Mouse (Mus musculus): ENCODE measurements around the gene Gm17019. TPM values are rescaled to one million over a fixed set of nuclear protein-coding genes. Genes with fewer than 3 reads are reported as not detected.
"Not testable (repeated sequence)": the region's sequence is repeated elsewhere in the genome, so short reads cannot be mapped to it uniquely, and the experiment has no call there.

Gm17019 gene
- not detected in 2 replicates for polyA plus RNA-seq (2016; fragmentation: Nextera tagmentation; extraction: Ambion mirVana)

DNA sequence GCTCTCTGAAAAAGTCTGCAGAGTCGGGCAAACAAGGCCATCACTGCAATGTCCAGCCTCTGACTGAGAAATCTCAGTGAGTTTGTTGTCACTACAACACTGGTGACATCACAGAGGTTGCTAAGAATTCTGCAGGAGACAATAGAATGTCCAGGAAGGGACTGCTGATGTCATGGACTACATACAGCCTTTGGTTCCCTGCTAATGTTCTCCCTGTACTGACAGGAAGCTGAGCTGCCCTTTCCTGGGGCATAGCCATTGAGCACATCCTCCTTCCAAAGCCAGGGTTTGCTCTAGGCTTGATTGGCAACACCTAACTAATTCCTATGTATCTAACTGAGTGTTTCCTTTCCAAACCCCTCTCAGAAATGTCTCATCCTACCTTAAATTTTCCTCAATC is at the start of gene Gm17019:
Gene Gm17019 (minus strand): TSS at position 101 of the 400 bp plus-strand sequence.
- not testable (repeated sequence) for H3K36me3 ChIP-seq (replicated peaks); H3K27ac ChIP-seq (replicated peaks); DNase-seq (ENCODE audit: low spot score); H3K4me3 ChIP-seq; H3K4me1 ChIP-seq; H3K27me3 ChIP-seq (replicated peaks; ENCODE audit: low read depth, poor library complexity, severe bottlenecking)
- WGBS = 52% methylated on average over 1 of the region's 1 CpGs
- H3K9me3 ChIP-seq = peaks cover 43% of the 10 kb centered on the region

DNA sequence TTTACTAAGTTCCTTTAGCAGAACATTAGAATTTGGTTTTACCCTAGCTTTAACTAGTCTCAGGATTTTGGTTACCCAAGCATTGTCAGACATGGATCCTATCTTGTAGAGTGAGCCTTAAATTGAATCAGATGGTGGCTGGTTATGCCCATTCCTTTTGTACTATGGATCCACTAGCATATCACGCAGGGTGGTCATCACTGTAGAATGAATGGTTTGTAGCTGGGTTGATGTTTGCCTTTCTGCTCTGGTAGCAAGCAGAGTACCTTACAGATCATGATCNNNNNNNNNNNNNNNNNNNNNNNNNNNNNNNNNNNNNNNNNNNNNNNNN is 29.6 kb upstream of the Gm17019 start:
- not testable (repeated sequence) for H3K4me3 ChIP-seq; H3K27ac ChIP-seq (replicated peaks); H3K36me3 ChIP-seq (replicated peaks); H3K4me1 ChIP-seq; DNase-seq (ENCODE audit: low spot score); H3K27me3 ChIP-seq (replicated peaks; ENCODE audit: low read depth, poor library complexity, severe bottlenecking)
- peaks cover 29% of the 10 kb centered on the region for H3K9me3 ChIP-seq
- WGBS = 97% methylated on average over 1 of the region's 1 CpGs

DNA sequence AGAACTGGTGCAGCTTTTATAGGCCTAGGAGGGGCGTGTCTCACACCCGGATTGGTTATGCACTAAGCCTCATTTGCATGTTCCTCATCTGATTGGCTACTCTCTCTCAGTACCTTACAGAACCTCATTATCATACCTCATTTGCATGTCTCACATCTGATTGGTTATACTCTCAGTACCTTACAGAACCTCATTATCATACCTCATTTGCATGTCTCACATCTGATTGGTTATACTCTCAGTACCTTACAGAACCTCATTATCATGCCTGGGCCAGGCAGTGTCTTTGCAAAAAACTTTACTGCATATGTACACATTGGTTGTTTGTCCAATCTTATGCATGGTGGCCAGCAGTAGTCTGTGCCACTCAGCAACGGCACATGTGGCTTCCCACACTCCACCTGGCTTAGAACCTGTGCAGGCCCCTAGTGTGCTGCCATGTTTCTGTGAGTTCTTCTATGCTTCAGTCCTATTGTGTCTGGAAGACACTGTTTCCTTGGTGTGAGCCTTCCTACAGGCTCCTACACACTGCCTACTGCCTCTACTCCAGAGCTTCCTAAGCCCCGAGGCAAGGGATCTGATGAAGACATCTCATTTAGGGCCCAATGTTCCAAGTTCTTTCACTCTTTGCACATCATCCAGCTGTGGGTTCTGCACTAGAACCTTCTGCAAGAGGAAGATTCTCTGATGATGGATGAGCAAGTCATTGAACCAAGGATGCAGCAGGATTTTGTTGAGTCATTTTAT is 29.0 kb upstream of the Gm17019 start:
- peaks cover 31% of the 10 kb centered on the region for H3K9me3 ChIP-seq
- not testable (repeated sequence) for DNase-seq (ENCODE audit: low spot score); H3K36me3 ChIP-seq (replicated peaks); H3K4me1 ChIP-seq; H3K27ac ChIP-seq (replicated peaks); H3K27me3 ChIP-seq (replicated peaks; ENCODE audit: low read depth, poor library complexity, severe bottlenecking); H3K4me3 ChIP-seq
- 84% methylated on average over 4 of the region's 4 CpGs for WGBS

DNA sequence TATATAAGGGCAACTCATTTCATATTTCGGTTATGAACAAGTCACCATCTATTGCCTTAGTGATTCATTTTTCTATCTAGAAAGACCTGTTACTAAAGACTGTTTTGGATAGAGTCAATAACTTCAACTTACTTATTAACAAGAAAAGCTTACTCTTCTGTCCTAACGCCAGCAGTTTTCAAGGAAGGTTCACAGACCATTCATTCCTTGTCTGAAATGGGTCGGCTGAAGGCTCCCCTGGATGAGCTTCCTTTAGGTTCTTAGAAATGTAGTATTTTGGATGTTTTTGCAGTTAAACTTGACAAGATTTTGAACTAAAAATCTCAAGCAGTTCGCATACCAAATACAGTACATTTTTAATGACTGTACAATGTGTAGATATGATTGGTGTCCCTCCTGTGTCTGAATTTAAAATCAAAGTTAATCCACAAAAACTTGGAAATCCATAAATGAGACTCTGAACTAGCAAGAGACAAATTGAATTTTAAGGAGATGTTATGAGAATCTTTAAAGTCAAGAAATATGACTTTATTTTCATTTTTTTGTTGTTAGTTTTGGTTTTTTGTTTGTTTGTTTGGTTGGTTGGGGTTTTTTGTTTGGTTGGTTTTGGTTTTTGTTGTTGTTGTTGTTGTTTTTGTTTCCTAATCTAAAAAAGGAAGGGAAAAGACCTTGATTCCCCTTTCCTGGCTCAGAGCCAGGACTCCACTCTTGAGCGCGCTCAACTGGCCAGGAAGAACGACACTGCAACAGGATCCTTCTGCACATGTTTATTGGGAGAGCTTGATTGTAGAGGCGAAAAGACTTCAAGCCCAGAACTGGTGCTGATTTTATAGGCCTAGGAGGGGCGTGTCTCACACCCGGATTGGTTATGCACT is 21.6 kb upstream of the Gm17019 start:
- peaks cover 42% of the 10 kb centered on the region for H3K9me3 ChIP-seq
- 76% methylated on average over 10 of the region's 10 CpGs for WGBS
- H3K4me1 ChIP-seq; H3K36me3 ChIP-seq (replicated peaks); H3K27ac ChIP-seq (replicated peaks); H3K27me3 ChIP-seq (replicated peaks; ENCODE audit: low read depth, poor library complexity, severe bottlenecking); H3K4me3 ChIP-seq; DNase-seq (ENCODE audit: low spot score): not testable (repeated sequence)

DNA sequence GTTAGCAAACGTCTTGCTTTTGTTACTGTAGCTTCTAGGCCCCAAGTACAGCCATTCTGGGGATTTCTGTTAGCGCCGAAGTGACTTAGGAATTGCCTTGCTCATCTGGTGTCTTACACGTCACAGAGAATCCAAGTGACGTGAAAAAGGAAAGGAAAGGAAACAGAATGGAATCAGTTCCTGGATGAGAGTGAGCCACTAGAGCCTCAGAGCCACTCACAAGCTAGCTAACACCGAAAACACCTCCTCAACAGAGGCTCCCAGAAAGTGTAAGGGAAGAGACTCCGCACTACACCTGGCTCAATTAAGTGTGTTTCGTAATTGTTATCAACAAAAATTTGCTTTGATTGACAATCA is 20.8 kb upstream of the Gm17019 start:
- peaks cover 40% of the 10 kb centered on the region for H3K9me3 ChIP-seq
- 80% methylated on average over 8 of the region's 8 CpGs for WGBS
- not testable (repeated sequence) for H3K4me3 ChIP-seq; H3K4me1 ChIP-seq; H3K27me3 ChIP-seq (replicated peaks; ENCODE audit: low read depth, poor library complexity, severe bottlenecking); H3K27ac ChIP-seq (replicated peaks); DNase-seq (ENCODE audit: low spot score); H3K36me3 ChIP-seq (replicated peaks)

DNA sequence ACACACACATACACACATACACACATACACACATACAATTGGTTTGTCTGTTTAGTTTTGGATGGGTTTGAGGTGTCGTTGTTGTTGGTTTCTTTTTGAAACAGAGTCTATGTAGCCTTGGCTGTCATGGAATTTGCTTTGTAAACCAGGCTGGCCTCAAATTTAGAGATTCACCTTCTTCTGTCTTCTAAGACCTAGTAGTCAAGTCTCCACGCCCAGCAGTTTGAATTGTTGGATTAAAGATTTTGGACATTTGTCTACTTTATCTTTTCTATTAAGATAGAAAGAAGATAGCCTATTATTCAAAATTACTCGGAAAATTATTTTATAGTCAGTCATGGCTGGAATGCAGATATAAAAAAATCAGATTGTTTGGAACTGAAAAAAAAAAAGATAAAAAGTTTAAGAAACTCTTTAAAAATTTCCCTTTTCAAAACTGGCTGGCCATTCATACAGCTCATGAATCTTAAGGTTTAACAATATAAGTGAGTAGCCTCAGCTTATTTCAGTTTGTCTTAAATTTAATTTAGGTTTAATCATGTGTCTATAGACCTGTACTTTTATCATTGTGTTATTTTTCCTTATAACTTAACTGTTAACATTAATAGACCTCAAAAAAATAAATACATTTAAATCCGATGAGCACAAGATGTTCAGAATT is 20.3 kb upstream of the Gm17019 start:
- H3K27ac ChIP-seq (replicated peaks); H3K36me3 ChIP-seq (replicated peaks); DNase-seq (ENCODE audit: low spot score); H3K4me3 ChIP-seq; H3K27me3 ChIP-seq (replicated peaks; ENCODE audit: low read depth, poor library complexity, severe bottlenecking); H3K4me1 ChIP-seq: not testable (repeated sequence)
- 82% methylated on average over 4 of the region's 4 CpGs for WGBS
- peaks cover 37% of the 10 kb centered on the region for H3K9me3 ChIP-seq

DNA sequence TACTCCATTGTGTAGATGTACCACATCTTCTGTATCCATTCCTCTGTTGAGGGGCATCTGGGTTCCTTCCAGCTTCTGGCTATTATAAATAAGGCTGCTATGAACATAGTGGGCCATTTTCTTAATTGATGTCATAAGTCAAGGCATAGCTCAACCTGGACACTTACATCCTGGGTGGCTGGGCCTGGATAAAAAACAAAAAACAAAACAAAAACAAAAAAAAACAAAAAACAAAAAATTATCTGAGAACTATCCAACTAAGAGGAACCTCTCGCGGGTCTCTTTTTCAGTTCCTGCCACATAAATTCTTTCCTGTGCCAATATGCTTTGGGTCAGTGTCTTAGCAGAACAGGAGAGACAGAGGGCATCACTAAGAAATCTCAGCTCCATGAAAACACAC is 18.0 kb upstream of the Gm17019 start:
- 75% methylated on average over 2 of the region's 2 CpGs for WGBS

DNA sequence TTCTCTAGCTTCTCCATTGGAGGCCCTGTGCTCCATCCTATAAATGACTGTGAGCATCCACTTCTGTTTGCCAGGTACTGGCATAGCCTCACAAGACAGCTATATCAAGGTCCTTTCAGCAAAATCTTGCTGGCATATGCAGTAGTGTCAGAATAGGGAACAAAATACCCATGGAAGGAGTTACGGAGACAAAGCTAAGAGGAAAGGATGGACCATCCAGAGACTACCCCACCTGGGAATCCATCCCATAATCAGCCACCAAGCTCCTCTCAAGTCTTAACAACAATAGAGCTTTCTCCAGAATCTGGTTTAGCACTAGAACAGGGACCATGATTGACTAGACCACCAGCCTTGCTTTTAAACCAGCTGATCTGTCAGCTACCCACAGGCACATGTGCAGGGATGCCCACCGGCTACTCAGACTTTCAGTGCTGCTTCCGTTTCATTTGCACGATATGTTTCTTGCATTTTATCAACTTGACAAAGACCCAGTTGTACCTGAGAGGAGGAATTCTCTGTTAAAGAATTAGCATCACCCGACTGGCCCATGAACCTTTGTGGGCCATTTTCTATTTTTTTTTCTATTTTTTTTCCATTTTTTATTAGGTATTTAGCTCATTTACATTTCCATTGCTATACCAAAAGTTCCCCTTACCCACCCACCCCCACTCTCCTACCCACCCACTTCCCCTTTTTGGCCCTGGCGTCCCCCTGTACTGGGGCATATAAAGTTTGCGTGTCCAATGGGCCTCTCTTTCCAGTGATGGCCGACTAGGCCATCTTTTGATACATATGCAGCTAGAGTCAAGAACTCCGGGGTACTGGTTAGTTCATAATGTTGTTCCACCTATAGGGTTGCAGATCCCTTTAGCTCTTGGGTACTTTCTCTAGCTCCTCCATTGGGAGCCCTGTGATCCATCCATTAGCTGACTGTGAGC is 12.3 kb upstream of the Gm17019 start:
- 83% methylated on average over 9 of the region's 9 CpGs for WGBS

More for the DNA sequence above, 18.0 kb upstream of the Gm17019 start:
- not testable (repeated sequence) for H3K27ac ChIP-seq (replicated peaks); H3K4me1 ChIP-seq; DNase-seq (ENCODE audit: low spot score); H3K36me3 ChIP-seq (replicated peaks); H3K4me3 ChIP-seq; H3K27me3 ChIP-seq (replicated peaks; ENCODE audit: low read depth, poor library complexity, severe bottlenecking)
- H3K9me3 ChIP-seq = peaks cover 27% of the 10 kb centered on the region

DNA sequence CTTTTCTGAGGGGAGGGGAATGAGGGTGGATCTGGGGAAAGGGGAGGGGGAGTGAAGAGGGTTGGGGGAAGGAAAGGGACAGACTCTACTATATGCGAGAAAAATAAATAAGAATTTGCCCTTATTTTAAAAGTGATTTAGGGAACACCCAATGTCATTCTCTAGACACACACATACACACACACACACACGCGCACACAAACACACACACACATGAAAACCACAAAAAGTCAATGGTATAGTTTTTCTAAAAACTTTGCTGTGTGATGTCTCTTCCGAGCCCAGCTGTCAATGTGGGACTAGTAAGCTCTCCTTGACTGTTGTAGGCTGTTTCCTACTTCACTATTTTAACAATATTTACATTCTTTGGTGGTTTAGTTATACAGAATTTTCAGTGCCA is 8.0 kb upstream of the Gm17019 start:
- H3K27me3 ChIP-seq (replicated peaks; ENCODE audit: low read depth, poor library complexity, severe bottlenecking); H3K4me3 ChIP-seq; H3K36me3 ChIP-seq (replicated peaks); H3K27ac ChIP-seq (replicated peaks); H3K4me1 ChIP-seq; DNase-seq (ENCODE audit: low spot score): not testable (repeated sequence)
- WGBS = 62% methylated on average over 3 of the region's 4 CpGs
- H3K9me3 ChIP-seq = peaks cover 31% of the 10 kb centered on the region

More for the DNA sequence above, 12.3 kb upstream of the Gm17019 start:
- peaks cover 14% of the 10 kb centered on the region for H3K9me3 ChIP-seq
- H3K27me3 ChIP-seq (replicated peaks; ENCODE audit: low read depth, poor library complexity, severe bottlenecking); H3K27ac ChIP-seq (replicated peaks); H3K4me1 ChIP-seq; H3K4me3 ChIP-seq; H3K36me3 ChIP-seq (replicated peaks); DNase-seq (ENCODE audit: low spot score): not testable (repeated sequence)

DNA sequence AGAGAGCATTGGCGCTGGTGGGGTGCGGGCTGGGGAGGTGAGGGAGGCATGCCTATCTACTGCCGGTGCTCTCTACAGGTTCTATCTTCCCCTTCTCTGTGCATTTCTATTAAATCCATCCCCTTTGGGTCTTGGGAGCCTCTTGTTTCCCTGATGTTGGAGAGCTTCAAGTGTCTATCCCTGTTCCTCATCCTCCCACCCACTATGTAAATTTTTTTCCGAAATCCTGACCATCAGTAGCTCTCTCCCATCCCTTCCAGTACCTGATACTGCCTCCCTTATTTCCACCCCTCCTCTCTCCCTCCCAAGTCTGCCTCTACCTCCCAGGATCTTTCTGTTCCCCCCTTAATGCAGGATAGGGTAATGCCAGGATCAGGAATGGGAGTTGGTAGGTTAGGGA is 7.2 kb upstream of the Gm17019 start:
- not testable (repeated sequence) for H3K4me1 ChIP-seq; H3K27me3 ChIP-seq (replicated peaks; ENCODE audit: low read depth, poor library complexity, severe bottlenecking); H3K27ac ChIP-seq (replicated peaks); H3K36me3 ChIP-seq (replicated peaks); H3K4me3 ChIP-seq; DNase-seq (ENCODE audit: low spot score)
- WGBS = 80% methylated on average over 4 of the region's 4 CpGs
- peaks cover 31% of the 10 kb centered on the region for H3K9me3 ChIP-seq

DNA sequence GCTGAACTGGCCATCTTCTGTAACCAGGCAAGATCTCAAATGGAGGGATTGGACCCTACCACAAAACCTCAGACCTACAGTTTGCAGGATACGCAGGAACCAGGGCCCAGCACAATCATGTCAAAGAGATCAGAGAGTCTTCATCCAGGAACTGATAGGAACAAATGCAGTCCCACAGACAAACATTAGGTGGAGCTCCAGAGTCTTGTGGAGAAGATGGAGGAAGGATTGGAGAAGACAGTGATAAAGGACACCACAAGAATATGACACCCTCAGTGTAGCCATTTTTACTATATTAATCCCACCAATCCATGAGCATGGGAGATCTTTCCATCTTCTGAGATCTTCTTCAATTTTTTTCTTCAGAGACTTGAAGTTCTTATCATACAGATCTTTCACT is 8.5 kb downstream of the Gm17019 start:
- not testable (repeated sequence) for H3K4me1 ChIP-seq; H3K27ac ChIP-seq (replicated peaks); H3K27me3 ChIP-seq (replicated peaks; ENCODE audit: low read depth, poor library complexity, severe bottlenecking); DNase-seq (ENCODE audit: low spot score); H3K4me3 ChIP-seq; H3K36me3 ChIP-seq (replicated peaks)
- 82% methylated on average over 1 of the region's 1 CpGs for WGBS
- peaks cover 63% of the 10 kb centered on the region for H3K9me3 ChIP-seq

DNA sequence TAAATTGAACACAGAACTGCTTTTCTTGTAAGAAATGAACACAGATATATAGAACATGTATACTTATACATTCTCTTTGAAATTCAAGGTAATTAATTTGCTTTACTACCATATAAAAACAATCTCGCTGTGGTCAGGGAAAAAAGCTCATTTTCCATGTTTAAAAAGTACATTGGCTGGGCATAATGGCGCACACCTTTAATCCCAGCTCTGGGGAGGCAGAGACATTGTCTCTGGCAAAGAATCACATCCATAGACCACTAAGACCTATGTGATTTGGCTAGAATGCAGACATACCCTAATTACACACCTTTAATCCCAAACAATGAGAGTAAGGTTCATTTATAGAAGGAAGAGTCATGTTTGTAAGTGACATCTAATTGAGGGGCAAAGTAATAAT is 12.7 kb downstream of the Gm17019 start:
- H3K9me3 ChIP-seq = peaks cover 45% of the 10 kb centered on the region
- H3K27me3 ChIP-seq (replicated peaks; ENCODE audit: low read depth, poor library complexity, severe bottlenecking); DNase-seq (ENCODE audit: low spot score); H3K4me1 ChIP-seq; H3K36me3 ChIP-seq (replicated peaks); H3K27ac ChIP-seq (replicated peaks); H3K4me3 ChIP-seq: not testable (repeated sequence)
- WGBS = 75% methylated on average over 2 of the region's 2 CpGs
